Mouse (Mus musculus): ENCODE results near the gene Mpl. TPM values are rescaled to one million over a fixed set of nuclear protein-coding genes. Genes with fewer than 3 reads are reported as not detected.

The Mpl gene
- polyA plus RNA-seq, 1 experiment from 2014 or later = 0.10 TPM

GRCm38 (mm10) chr4:118429215-118429895 is 28.0 kb downstream of the Mpl start:
- Histone ChIP-seq H3K27me3 (replicated peaks; ENCODE audit: control insufficient read depth, insufficient read depth, low read length) (no peaks in the 10 kb centered on the region), H3K36me3 (ENCODE audit: control insufficient read depth, insufficient read depth) (peaks cover 38% of the 10 kb centered on the region), H3K4me3 (ENCODE audit: low read depth, low read length) (peak overlapping the region; percentile 64), H3K27ac (ENCODE audit: low read depth, low read length) (peak overlapping the region; percentile 95), H3K4me2 (replicated peaks; ENCODE audit: low read depth) (peak overlapping the region; percentile 77), H3K4me1 (replicated peaks; ENCODE audit: control insufficient read depth, insufficient read depth, low read length) (peaks cover 20% of the 10 kb centered on the region; the same call in 1 of the 2 replicates), H3K9me3 (ENCODE audit: control insufficient read depth) (no peaks in the 10 kb centered on the region), H3K9ac (ENCODE audit: low read depth, low read length) (peak overlapping the region; percentile 12; the same call in 1 of the 2 replicates)
- TF ChIP-seq CTCF (IDR thresholded peaks at IDR 0.05; ENCODE audit: low read depth) = no peak
- no peak for ATAC-seq
- WGBS = 26% methylated on average over 7 of the region's 7 CpGs

- no peaks in the 10 kb centered on the region for H3K27me3 ChIP-seq (replicated peaks; ENCODE audit: control insufficient read depth, insufficient read depth, low read length)
- TF ChIP-seq CTCF (IDR thresholded peaks at IDR 0.05; ENCODE audit: low read depth) = no peak
- ATAC-seq = peak; percentile 75
- peak overlapping the region; percentile 77 for H3K4me2 ChIP-seq (replicated peaks; ENCODE audit: low read depth)
- H3K9me3 ChIP-seq (ENCODE audit: control insufficient read depth) = no peaks in the 10 kb centered on the region
- 19% methylated on average over 15 of the region's 15 CpGs for WGBS
- peak overlapping the region; percentile 74 for H3K9ac ChIP-seq (ENCODE audit: low read depth, low read length)
- peaks cover 33% of the 10 kb centered on the region for H3K36me3 ChIP-seq (ENCODE audit: control insufficient read depth, insufficient read depth)
- H3K4me3 ChIP-seq (ENCODE audit: low read depth, low read length) = peak overlapping the region; percentile 64
- peaks cover 20% of the 10 kb centered on the region; the same call in 1 of the 2 replicates for H3K4me1 ChIP-seq (replicated peaks; ENCODE audit: control insufficient read depth, insufficient read depth, low read length)
- peak overlapping the region; percentile 95 for H3K27ac ChIP-seq (ENCODE audit: low read depth, low read length)
These were observed 28.6 kb downstream of the Mpl start for GRCm38 (mm10) chr4:118428531-118429214.

DNA sequence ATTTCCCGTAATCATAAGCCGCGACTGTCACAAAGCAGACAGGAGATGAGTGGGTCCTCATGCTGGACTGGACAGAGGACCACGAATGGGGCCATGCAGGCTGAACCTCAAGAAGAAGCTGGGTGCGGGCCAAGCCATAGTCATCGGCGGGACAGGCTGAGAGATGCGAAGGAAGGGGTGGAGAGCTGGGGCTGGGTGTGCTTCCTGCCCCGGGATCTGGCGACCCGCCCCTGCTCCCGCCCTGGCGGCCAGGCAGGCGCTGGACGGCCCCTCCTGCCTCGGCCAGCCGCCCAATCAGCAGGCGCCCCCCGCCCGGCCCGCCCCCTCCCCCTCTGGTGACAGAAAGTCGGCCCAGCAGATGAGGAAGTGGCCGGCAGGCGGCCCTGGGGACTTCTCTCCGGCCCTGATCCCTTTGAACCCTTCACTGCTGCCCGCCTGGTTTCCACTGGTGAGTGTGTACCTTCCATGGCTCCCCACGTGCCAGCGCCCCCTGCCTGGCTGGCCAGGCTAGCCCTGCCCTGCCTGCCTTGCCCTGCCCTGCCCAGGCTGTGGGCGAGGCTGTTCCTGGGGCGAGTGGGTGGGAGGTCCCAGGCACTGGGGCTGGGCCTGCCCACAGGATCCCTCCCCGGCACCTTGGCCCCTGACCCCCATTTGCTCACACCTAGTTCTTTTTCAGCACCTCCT is 29.4 kb downstream of the Mpl start, which contains the start of gene Elovl1:
Gene Elovl1 (plus strand): TSS at position 326 of the 684 bp plus-strand sequence.
- H3K4me3 ChIP-seq (ENCODE audit: low read depth, low read length) = peak within 1 kb of the TSS; percentile 64
- peak within 1 kb of the TSS; percentile 74 for H3K9ac ChIP-seq (ENCODE audit: low read depth, low read length)
- H3K9me3 ChIP-seq (ENCODE audit: control insufficient read depth) = no peaks in the 10 kb centered on the region
- 0% methylated on average over 20 of the region's 31 CpGs for whole genome bisulfite sequencing
- H3K4me2 ChIP-seq (replicated peaks; ENCODE audit: low read depth) = peak within 1 kb of the TSS; percentile 77
- H3K27ac ChIP-seq (ENCODE audit: low read depth, low read length) = peak within 1 kb of the TSS; percentile 95
- TF ChIP-seq CTCF (IDR thresholded peaks at IDR 0.05; ENCODE audit: low read depth) = peak; percentile 72
- no peaks in the 10 kb centered on the region for H3K27me3 ChIP-seq (replicated peaks; ENCODE audit: control insufficient read depth, insufficient read depth, low read length)
- peak; percentile 91 for ATAC-seq
- H3K36me3 ChIP-seq (ENCODE audit: control insufficient read depth, insufficient read depth) = peaks cover 25% of the 10 kb centered on the region
- H3K4me1 ChIP-seq (replicated peaks; ENCODE audit: control insufficient read depth, insufficient read depth, low read length) = peaks cover 20% of the 10 kb centered on the region; the same call in 1 of the 2 replicates

- peak overlapping the region; percentile 74 for H3K9ac ChIP-seq (ENCODE audit: low read depth, low read length)
- H3K4me3 ChIP-seq (ENCODE audit: low read depth, low read length) = peak overlapping the region; percentile 64
- 2% methylated on average over 5 of the region's 5 CpGs for WGBS
- H3K27ac ChIP-seq (ENCODE audit: low read depth, low read length) = peak overlapping the region; percentile 95
- H3K4me1 ChIP-seq (replicated peaks; ENCODE audit: control insufficient read depth, insufficient read depth, low read length) = peaks cover 20% of the 10 kb centered on the region; the same call in 1 of the 2 replicates
- peak overlapping the region; percentile 77 for H3K4me2 ChIP-seq (replicated peaks; ENCODE audit: low read depth)
- no peaks in the 10 kb centered on the region for H3K9me3 ChIP-seq (ENCODE audit: control insufficient read depth)
- ATAC-seq = peak; percentile 5; the same call in 1 of the 2 replicates
- TF ChIP-seq CTCF (IDR thresholded peaks at IDR 0.05; ENCODE audit: low read depth) = no peak
- H3K27me3 ChIP-seq (replicated peaks; ENCODE audit: control insufficient read depth, insufficient read depth, low read length) = no peaks in the 10 kb centered on the region
- H3K36me3 ChIP-seq (ENCODE audit: control insufficient read depth, insufficient read depth) = peaks cover 21% of the 10 kb centered on the region
These were observed 29.9 kb downstream of the Mpl start for GRCm38 (mm10) chr4:118427415-118427767.

- Histone ChIP-seq H3K9ac (ENCODE audit: low read depth, low read length) (no peak overlapping the region), H3K27ac (ENCODE audit: low read depth, low read length) (no peak overlapping the region), H3K4me1 (replicated peaks; ENCODE audit: control insufficient read depth, insufficient read depth, low read length) (peaks cover 16% of the 10 kb centered on the region; the same call in 1 of the 2 replicates), H3K9me3 (ENCODE audit: control insufficient read depth) (no peaks in the 10 kb centered on the region), H3K4me2 (replicated peaks; ENCODE audit: low read depth) (no peak overlapping the region), H3K36me3 (ENCODE audit: control insufficient read depth, insufficient read depth) (peaks cover 7% of the 10 kb centered on the region), H3K4me3 (ENCODE audit: low read depth, low read length) (no peak overlapping the region), H3K27me3 (replicated peaks; ENCODE audit: control insufficient read depth, insufficient read depth, low read length) (no peaks in the 10 kb centered on the region)
- ATAC-seq = no peak
- TF ChIP-seq CTCF (IDR thresholded peaks at IDR 0.05; ENCODE audit: low read depth) = no peak
- 85% methylated on average over 1 of the region's 1 CpGs for WGBS
These were observed 31.9 kb downstream of the Mpl start for GRCm38 (mm10) chr4:118425374-118425773.

Measured in intestine, postnatal 0 days (tissue).